Mouse (Mus musculus): ENCODE results near the gene Ankrd63. TPM values are rescaled to one million over a fixed set of nuclear protein-coding genes. Genes with fewer than 3 reads are reported as not detected.

Gene Ankrd63
- polyA plus RNA-seq (2012; rRNA removed), result 0.03 and 0.05 TPM in 2 replicates

DNA sequence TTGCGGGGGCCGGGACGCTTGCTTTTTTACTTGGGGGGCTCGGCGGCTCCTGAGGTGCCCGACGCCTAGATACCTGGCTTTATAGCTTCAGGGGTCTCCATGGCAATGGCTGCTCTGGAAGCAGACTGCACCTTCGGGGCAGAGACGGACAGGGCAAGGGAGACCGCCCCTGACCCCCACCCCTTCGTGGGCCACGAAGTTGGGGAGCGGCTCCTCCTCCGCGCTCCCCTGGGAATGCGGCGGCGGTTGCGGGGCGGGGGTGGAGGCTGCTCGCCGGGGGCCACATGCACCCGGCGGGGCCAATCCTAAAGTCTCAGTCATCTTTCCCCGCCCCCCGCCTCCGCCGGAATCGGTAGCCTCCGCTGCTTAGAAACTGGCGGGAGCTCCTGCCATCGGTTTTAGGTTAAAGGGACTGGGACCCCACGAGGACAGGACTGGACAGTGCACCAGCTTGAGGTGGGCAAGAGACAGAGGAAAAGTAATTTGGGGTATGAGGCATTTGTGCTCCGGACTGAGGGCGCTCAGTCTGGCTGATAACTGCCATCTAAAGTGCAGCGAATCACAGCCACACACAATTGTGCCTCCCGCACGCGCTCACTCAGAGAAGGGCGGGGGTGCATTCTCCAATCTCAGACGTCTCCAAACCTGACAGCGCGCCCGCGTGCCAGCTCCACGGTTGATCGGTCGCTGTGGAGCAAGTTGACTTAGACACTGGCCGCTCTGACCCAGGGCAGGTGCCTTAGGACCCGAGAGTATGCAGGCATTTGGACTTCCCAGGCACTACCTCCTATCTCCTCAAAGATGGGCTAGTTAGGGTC lies at the start of gene Ankrd63:
Gene Ankrd63 (minus strand): TSS at position 51 of the 818 bp plus-strand sequence.
- WGBS, result 2% methylated on average over 49 of the region's 50 CpGs
- no peak for TF ChIP-seq POLR2A (IDR thresholded peaks at IDR 0.05; ENCODE audit: low read depth, low read length)
- no peak for TF ChIP-seq CTCF (conservative IDR thresholded peaks at IDR 0.05; ENCODE audit: insufficient read depth, insufficient read length, low read depth, low read length)
- H3K27me3 ChIP-seq (replicated peaks; ENCODE audit: control insufficient read depth, insufficient read depth, low read length), result no peaks in the 10 kb centered on the region
- H3K27ac ChIP-seq (ENCODE audit: insufficient read depth, low read depth, low read length), result no peak within 1 kb of the TSS
- H3K4me3 ChIP-seq (ENCODE audit: insufficient read depth, low read depth, low read length), result peak within 1 kb of the TSS; percentile 40
- H3K36me3 ChIP-seq (ENCODE audit: control insufficient read depth, insufficient read depth, low read length), result no peaks in the 10 kb centered on the region
- H3K4me1 ChIP-seq (ENCODE audit: control insufficient read depth, insufficient read depth, low read length), result no peaks in the 10 kb centered on the region; the same call in 1 of the 2 replicates
- DNase-seq, result peak; percentile 66

DNA sequence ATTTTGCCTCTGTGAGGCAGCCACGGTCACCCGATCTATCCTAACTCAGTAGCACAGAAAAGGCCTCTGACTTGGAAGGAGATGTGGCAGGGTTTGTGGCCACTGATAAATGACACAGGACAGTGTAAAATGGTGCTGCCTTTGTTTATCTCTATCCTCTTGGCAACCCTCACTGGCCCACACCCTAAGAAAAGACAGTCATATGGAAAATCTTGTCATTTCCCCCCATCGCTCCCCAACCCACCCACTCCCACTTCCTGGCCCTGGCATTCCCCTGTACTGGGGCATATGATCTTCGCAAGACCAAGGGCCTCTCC lies 49.0 kb upstream of the Ankrd63 start:
- no peaks in the 10 kb centered on the region for H3K36me3 ChIP-seq (ENCODE audit: control insufficient read depth, insufficient read depth, low read length)
- H3K4me1 ChIP-seq (ENCODE audit: control insufficient read depth, insufficient read depth, low read length), result peaks cover 1% of the 10 kb centered on the region; the same call in 1 of the 2 replicates
- WGBS, result 77% methylated on average over 4 of the region's 4 CpGs
- no peak overlapping the region for H3K4me3 ChIP-seq (ENCODE audit: insufficient read depth, low read depth, low read length)
- DNase-seq, result no peak
- H3K27ac ChIP-seq (ENCODE audit: insufficient read depth, low read depth, low read length), result no peak overlapping the region
- TF ChIP-seq CTCF (conservative IDR thresholded peaks at IDR 0.05; ENCODE audit: insufficient read depth, insufficient read length, low read depth, low read length), result no peak
- no peaks in the 10 kb centered on the region for H3K27me3 ChIP-seq (replicated peaks; ENCODE audit: control insufficient read depth, insufficient read depth, low read length)

DNA sequence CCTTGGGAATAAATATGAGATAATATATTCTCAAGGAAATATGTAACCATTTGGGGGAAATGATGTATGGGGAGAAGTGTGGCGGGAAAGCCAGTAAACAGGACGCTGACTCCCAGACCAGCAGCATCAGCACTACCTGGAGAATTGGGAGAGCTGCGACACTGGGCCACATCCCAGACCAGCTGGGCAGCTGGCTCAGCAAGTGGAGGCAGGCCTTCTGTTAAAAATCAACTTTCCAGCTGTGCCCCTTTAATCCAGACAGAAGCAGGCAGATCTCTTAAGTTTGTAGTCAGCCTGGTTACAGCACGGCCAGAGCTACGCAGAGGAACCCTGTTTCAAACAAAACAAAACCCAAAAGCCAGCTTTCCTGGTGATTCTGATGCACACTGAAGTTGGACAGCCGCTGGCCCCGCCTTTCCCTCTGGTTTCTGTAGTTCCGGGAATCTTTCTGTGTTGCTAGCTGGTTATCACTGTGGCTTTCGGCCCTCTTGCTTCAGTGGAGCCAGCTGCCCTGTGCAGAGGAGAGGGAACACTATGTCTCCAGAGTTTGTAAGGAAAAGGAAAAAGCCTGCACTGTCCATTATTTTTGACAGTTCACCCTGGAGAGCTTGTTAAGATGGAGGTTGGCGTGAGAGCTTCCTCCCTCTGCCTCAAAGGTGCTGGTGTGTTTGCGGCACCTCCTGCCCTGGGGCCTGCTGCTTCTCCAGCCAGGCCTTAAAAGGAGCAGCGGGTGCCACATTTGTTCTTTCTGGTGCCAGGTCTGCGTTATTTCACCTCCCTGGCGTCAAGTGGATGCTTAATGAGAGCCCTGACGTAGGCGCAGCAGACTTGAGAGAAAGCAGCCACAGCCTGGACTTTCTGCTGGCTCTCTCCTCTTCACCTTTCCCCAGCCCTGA lies 48.4 kb upstream of the Ankrd63 start:
- Histone ChIP-seq H3K27me3 (replicated peaks; ENCODE audit: control insufficient read depth, insufficient read depth, low read length) (no peaks in the 10 kb centered on the region), H3K4me3 (ENCODE audit: insufficient read depth, low read depth, low read length) (no peak overlapping the region), H3K27ac (ENCODE audit: insufficient read depth, low read depth, low read length) (no peak overlapping the region), H3K36me3 (ENCODE audit: control insufficient read depth, insufficient read depth, low read length) (no peaks in the 10 kb centered on the region), H3K4me1 (ENCODE audit: control insufficient read depth, insufficient read depth, low read length) (peaks cover 6% of the 10 kb centered on the region; the same call in 1 of the 2 replicates)
- WGBS, result 62% methylated on average over 16 of the region's 16 CpGs
- TF ChIP-seq POLR2A (IDR thresholded peaks at IDR 0.05; ENCODE audit: low read depth, low read length), result no peak
- no peak for TF ChIP-seq CTCF (conservative IDR thresholded peaks at IDR 0.05; ENCODE audit: insufficient read depth, insufficient read length, low read depth, low read length)
- peak; percentile 64 for DNase-seq

- no peak overlapping the region for H3K4me3 ChIP-seq (ENCODE audit: insufficient read depth, low read depth, low read length)
- TF ChIP-seq POLR2A (IDR thresholded peaks at IDR 0.05; ENCODE audit: low read depth, low read length), result no peak
- TF ChIP-seq CTCF (conservative IDR thresholded peaks at IDR 0.05; ENCODE audit: insufficient read depth, insufficient read length, low read depth, low read length), result no peak
- H3K27me3 ChIP-seq (replicated peaks; ENCODE audit: control insufficient read depth, insufficient read depth, low read length), result no peaks in the 10 kb centered on the region
- WGBS, result 81% methylated on average over 8 of the region's 8 CpGs
- no peak overlapping the region for H3K27ac ChIP-seq (ENCODE audit: insufficient read depth, low read depth, low read length)
- DNase-seq, result no peak
- H3K36me3 ChIP-seq (ENCODE audit: control insufficient read depth, insufficient read depth, low read length), result no peaks in the 10 kb centered on the region
- H3K4me1 ChIP-seq (ENCODE audit: control insufficient read depth, insufficient read depth, low read length), result peaks cover 9% of the 10 kb centered on the region; the same call in 1 of the 2 replicates
These were observed 46.7 kb upstream of the Ankrd63 start for GRCm38 (mm10) chr2:118750476-118750875.

- no peaks in the 10 kb centered on the region for H3K27me3 ChIP-seq (replicated peaks; ENCODE audit: control insufficient read depth, insufficient read depth, low read length)
- TF ChIP-seq CTCF (conservative IDR thresholded peaks at IDR 0.05; ENCODE audit: insufficient read depth, insufficient read length, low read depth, low read length) (no peak), POLR2A (IDR thresholded peaks at IDR 0.05; ENCODE audit: low read depth, low read length) (no peak)
- WGBS, result 87% methylated on average over 10 of the region's 10 CpGs
- no peak overlapping the region for H3K4me3 ChIP-seq (ENCODE audit: insufficient read depth, low read depth, low read length)
- no peak overlapping the region for H3K27ac ChIP-seq (ENCODE audit: insufficient read depth, low read depth, low read length)
- DNase-seq, result no peak
- no peaks in the 10 kb centered on the region for H3K36me3 ChIP-seq (ENCODE audit: control insufficient read depth, insufficient read depth, low read length)
- peaks cover 9% of the 10 kb centered on the region; the same call in 1 of the 2 replicates for H3K4me1 ChIP-seq (ENCODE audit: control insufficient read depth, insufficient read depth, low read length)
These were observed 45.6 kb upstream of the Ankrd63 start for GRCm38 (mm10) chr2:118749341-118749884.

DNA sequence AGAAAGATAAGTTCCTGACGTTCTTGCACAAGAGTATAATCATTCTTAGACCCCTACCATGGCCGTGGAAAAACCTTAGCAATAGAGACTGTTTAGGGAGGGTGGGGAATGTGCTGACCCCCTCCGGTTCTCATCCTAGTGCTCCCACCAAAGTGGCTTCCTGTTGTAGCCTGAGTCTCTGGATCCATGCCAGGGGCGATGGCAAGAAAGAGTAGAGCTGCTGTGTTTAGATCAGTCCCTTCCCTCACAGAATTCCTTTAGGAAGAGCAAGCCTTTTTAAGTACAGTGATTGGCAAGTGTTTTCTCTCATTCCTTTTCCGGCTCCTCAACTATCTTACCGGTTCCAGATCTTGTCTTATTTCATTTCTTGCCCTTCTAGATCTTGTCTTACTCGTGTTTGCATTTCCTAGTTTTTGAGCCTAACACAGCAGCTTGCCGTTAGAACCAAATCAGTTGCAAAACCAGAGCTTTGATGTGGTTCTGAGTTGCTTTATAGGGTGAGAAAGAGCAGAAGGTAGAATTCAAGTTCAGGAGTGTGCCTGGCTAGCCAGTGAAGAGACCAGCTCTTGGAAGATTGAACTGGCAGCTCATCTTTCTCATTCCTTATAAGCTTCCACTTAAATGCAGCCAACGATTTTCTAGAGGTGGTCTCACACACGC lies 43.7 kb upstream of the Ankrd63 start:
- Histone ChIP-seq H3K27ac (ENCODE audit: insufficient read depth, low read depth, low read length) (no peak overlapping the region), H3K4me3 (ENCODE audit: insufficient read depth, low read depth, low read length) (no peak overlapping the region), H3K27me3 (replicated peaks; ENCODE audit: control insufficient read depth, insufficient read depth, low read length) (no peaks in the 10 kb centered on the region), H3K4me1 (ENCODE audit: control insufficient read depth, insufficient read depth, low read length) (peaks cover 9% of the 10 kb centered on the region; the same call in 1 of the 2 replicates), H3K36me3 (ENCODE audit: control insufficient read depth, insufficient read depth, low read length) (no peaks in the 10 kb centered on the region)
- DNase-seq, result peak; percentile 43
- TF ChIP-seq CTCF (conservative IDR thresholded peaks at IDR 0.05; ENCODE audit: insufficient read depth, insufficient read length, low read depth, low read length), result no peak
- no peak for TF ChIP-seq POLR2A (IDR thresholded peaks at IDR 0.05; ENCODE audit: low read depth, low read length)
- 50% methylated on average over 10 of the region's 10 CpGs for WGBS

Measured in kidney, adult 2 months (tissue).